Mouse (Mus musculus) layer of hippocampus, adult 18-20 months (tissue): ENCODE results near the gene Zbtb14. TPM values are rescaled to one million over a fixed set of nuclear protein-coding genes. Genes with fewer than 3 reads are reported as not detected.

Experiments used
- DNase-seq, 2 experiments: peaks; one replicate each; pipeline ENCODE4 v3.0.0; 2022; ENCODE audit warnings: low spot score in 2 of 2
- long read RNA-seq: library from polyadenylated mRNA; stranded (forward); transcript quantifications from one replicate; pipeline ENCODE4 v2.0.0, GENCODE M21; 2021
- total RNA-seq, 2 experiments: library from RNA; stranded (reverse); gene quantifications; 2 replicates each; pipeline ENCODE4 v1.2.3; 2021

The Zbtb14 gene
- 10 to 100 TPM; 21.3 TPM for total RNA-seq
- long read RNA-seq, full-length matches to known transcripts: 46 of 51 reads
- long read RNA-seq, partial matches to known transcripts: 4 of 51 reads
- long read RNA-seq, other reads (novel, unspliced or antisense): 1 of 51 reads

GRCm38 (mm10) chr17:69382511-69383100, at the start of gene Zbtb14:
Zbtb14 (plus strand) TSS chr17:69383050.
- DNase-seq: peak; percentile 80 to 91

GRCm38 (mm10) chr17:69346056-69346455, 36.8 kb upstream of the Zbtb14 start:
- no peak for DNase-seq

GRCm38 (mm10) chr17:69349014-69349531, 33.8 kb upstream of the Zbtb14 start:
- DNase-seq: peak in 1 of 2 experiments; percentile 71

GRCm38 (mm10) chr17:69365049-69365448, 17.8 kb upstream of the Zbtb14 start:
- DNase-seq: no peak

- DNase-seq: no peak
These were observed 2.0 kb upstream of the Zbtb14 start for GRCm38 (mm10) chr17:69380838-69381237.

GRCm38 (mm10) chr17:69383201-69383940, 521 bp downstream of the Zbtb14 start:
- peak; percentile 74 to 75 for DNase-seq

- DNase-seq: peak; percentile 67 to 85
These were observed 1.3 kb downstream of the Zbtb14 start for GRCm38 (mm10) chr17:69383941-69384665.

- DNase-seq: no peak
These were observed 13.5 kb downstream of the Zbtb14 start for GRCm38 (mm10) chr17:69396147-69397033.

GRCm38 (mm10) chr17:69397163-69397562, 14.3 kb downstream of the Zbtb14 start:
- no peak for DNase-seq

GRCm38 (mm10) chr17:69398092-69398491, 15.2 kb downstream of the Zbtb14 start:
- no peak for DNase-seq

GRCm38 (mm10) chr17:69401146-69401545, 18.3 kb downstream of the Zbtb14 start:
- DNase-seq: no peak

GRCm38 (mm10) chr17:69416163-69416562, 33.3 kb downstream of the Zbtb14 start:
- DNase-seq: no peak

GRCm38 (mm10) chr17:69416920-69417661, 34.2 kb downstream of the Zbtb14 start:
- peak; percentile 93 to 96 for DNase-seq

- no peak for DNase-seq
These were observed 35.0 kb downstream of the Zbtb14 start for GRCm38 (mm10) chr17:69417724-69418373.

- DNase-seq: no peak
These were observed 38.7 kb downstream of the Zbtb14 start for GRCm38 (mm10) chr17:69421592-69421991.

GRCm38 (mm10) chr17:69437836-69438235, 55.0 kb downstream of the Zbtb14 start:
- peak in 1 of 2 experiments; percentile 41 for DNase-seq

- no peak for DNase-seq
These were observed 55.6 kb downstream of the Zbtb14 start for GRCm38 (mm10) chr17:69438486-69438885.

- DNase-seq: peak; percentile 49 to 60
These were observed 56.2 kb downstream of the Zbtb14 start, which contains the start of gene Akain1 for GRCm38 (mm10) chr17:69438990-69439491. Akain1 (plus strand) TSS chr17:69439326.
